Mouse (Mus musculus): ENCODE data around the gene Iqsec1. TPM values are rescaled to one million over a fixed set of nuclear protein-coding genes. Genes with fewer than 3 reads are reported as not detected.

Gene Iqsec1
- total RNA-seq, 2 experiments from 2014 or later, result 194 to 213 TPM

GRCm38 (mm10) chr6:90708061-90708618 lies 280.3 kb downstream of the Iqsec1 start:
- DNase-seq (ENCODE audit: low spot score in 2 of 2), result no peak

- DNase-seq (ENCODE audit: low spot score in 2 of 2), result no peak
Observed at GRCm38 (mm10) chr6:90707143-90707542, 281.3 kb downstream of the Iqsec1 start.

- peak; percentile 54 to 72 for DNase-seq (ENCODE audit: low spot score in 2 of 2)
Observed at GRCm38 (mm10) chr6:90706490-90706889, 282.0 kb downstream of the Iqsec1 start.

GRCm38 (mm10) chr6:90705738-90706137 lies 282.7 kb downstream of the Iqsec1 start:
- no peak for DNase-seq (ENCODE audit: low spot score in 2 of 2)

- peak; percentile 56 to 66 for DNase-seq (ENCODE audit: low spot score in 2 of 2)
Observed at GRCm38 (mm10) chr6:90704705-90705344, 283.7 kb downstream of the Iqsec1 start.

- no peak for DNase-seq (ENCODE audit: low spot score in 2 of 2)
Observed at GRCm38 (mm10) chr6:90703782-90704181, 284.7 kb downstream of the Iqsec1 start.

- DNase-seq (ENCODE audit: low spot score in 2 of 2), result no peak
Observed at GRCm38 (mm10) chr6:90702837-90703735, 285.4 kb downstream of the Iqsec1 start.

- no peak for DNase-seq (ENCODE audit: low spot score in 2 of 2)
Observed at GRCm38 (mm10) chr6:90702197-90702596, 286.3 kb downstream of the Iqsec1 start.

- DNase-seq (ENCODE audit: low spot score in 2 of 2), result no peak
Observed at GRCm38 (mm10) chr6:90701391-90701790, 287.1 kb downstream of the Iqsec1 start.

GRCm38 (mm10) chr6:90700737-90701136 lies 287.7 kb downstream of the Iqsec1 start:
- DNase-seq (ENCODE audit: low spot score in 2 of 2), result no peak

- DNase-seq (ENCODE audit: low spot score in 2 of 2), result no peak
Observed at GRCm38 (mm10) chr6:90700068-90700467, 288.4 kb downstream of the Iqsec1 start.

GRCm38 (mm10) chr6:90698843-90699242 lies 289.6 kb downstream of the Iqsec1 start:
- no peak for DNase-seq (ENCODE audit: low spot score in 2 of 2)

GRCm38 (mm10) chr6:90695754-90696153 lies 292.7 kb downstream of the Iqsec1 start:
- DNase-seq (ENCODE audit: low spot score in 2 of 2), result no peak

- DNase-seq (ENCODE audit: low spot score in 2 of 2), result no peak
Observed at GRCm38 (mm10) chr6:90692404-90692803, 296.1 kb downstream of the Iqsec1 start.

- no peak for DNase-seq (ENCODE audit: low spot score in 2 of 2)
Observed at GRCm38 (mm10) chr6:90691935-90692334, 296.6 kb downstream of the Iqsec1 start.

- DNase-seq (ENCODE audit: low spot score in 2 of 2), result no peak
Observed at GRCm38 (mm10) chr6:90689500-90689899, 299.0 kb downstream of the Iqsec1 start.

GRCm38 (mm10) chr6:90688742-90689141 lies 299.7 kb downstream of the Iqsec1 start:
- no peak for DNase-seq (ENCODE audit: low spot score in 2 of 2)

GRCm38 (mm10) chr6:90688003-90688402 lies 300.5 kb downstream of the Iqsec1 start:
- no peak for DNase-seq (ENCODE audit: low spot score in 2 of 2)

GRCm38 (mm10) chr6:90686812-90687211 lies 301.7 kb downstream of the Iqsec1 start:
- DNase-seq (ENCODE audit: low spot score in 2 of 2), result no peak

- DNase-seq (ENCODE audit: low spot score in 2 of 2), result no peak
Observed at GRCm38 (mm10) chr6:90683831-90684532, 304.5 kb downstream of the Iqsec1 start.

- no peak for DNase-seq (ENCODE audit: low spot score in 2 of 2)
Observed at GRCm38 (mm10) chr6:90680401-90680800, 308.1 kb downstream of the Iqsec1 start.

Data from layer of hippocampus, postnatal 10 days (tissue).